Mouse (Mus musculus) ES-E14 (cell line): ENCODE data around the gene Sult1a1.

Experiments used
- HCFC1 ChIP-seq: IDR thresholded peaks from 2 replicates; pipeline ENCODE4 v1.6.1; 2012; ENCODE audit warnings: low read length, inconsistent platforms, borderline replicate concordance; ENCODE audit not compliant: insufficient read depth
- MAFK ChIP-seq: IDR thresholded peaks from 2 replicates; pipeline ENCODE4 v1.6.1; 2014; ENCODE audit warnings: mild to moderate bottlenecking, low read depth, low read length, inconsistent platforms; ENCODE audit not compliant: insufficient read depth
- ZC3H11A ChIP-seq: IDR thresholded peaks from 2 replicates; pipeline ENCODE4 v1.6.1; 2012; ENCODE audit warnings: low read depth, mild to moderate bottlenecking, inconsistent platforms, low read length, borderline replicate concordance
- ZNF384 ChIP-seq: IDR thresholded peaks from 2 replicates; pipeline ENCODE4 v1.6.1; 2012; ENCODE audit warnings: low read depth, low read length, inconsistent platforms

GRCm38 (mm10) chr7:126668452-126668851 lies 7.8 kb downstream of the Sult1a1 start:
- TF ChIP-seq MAFK (no peak), ZC3H11A (no peak), HCFC1 (no peak), ZNF384 (no peak)
